Mouse (Mus musculus) lung, embryonic 15.5 days (tissue): ENCODE results near the gene Cnppd1. TPM values are rescaled to one million over a fixed set of nuclear protein-coding genes. Genes with fewer than 3 reads are reported as not detected.

ENCODE experiments used
- ATAC-seq: fragments of 200-750 bp; cut with Nextera tagmentation; 2 replicates; pipeline ENCODE4 v1.8.0; 2017; ENCODE audit warnings: moderate number of reproducible peaks, borderline replicate concordance; ENCODE audit not compliant: low FRiP score, low TSS enrichment; ENCODE audit errors: extremely low read depth
- H3K27ac ChIP-seq: fragments of 300-500 bp; sonication (generic); 2 replicates; pipeline ENCODE4 v1.5.1; 2015; ENCODE audit warnings: moderate library complexity, mild to moderate bottlenecking, inconsistent platforms
- H3K27me3 ChIP-seq: fragments of 300-500 bp; sonication (generic); 2 replicates; pipeline ENCODE4 v1.6.1; 2015; ENCODE audit warnings: inconsistent platforms
- H3K36me3 ChIP-seq: fragments of 300-500 bp; sonication (generic); 2 replicates; pipeline ENCODE4 v1.6.1; 2015; ENCODE audit warnings: inconsistent platforms
- H3K4me1 ChIP-seq: fragments of 300-500 bp; sonication (generic); 2 replicates; pipeline ENCODE4 v1.6.1; 2015; ENCODE audit warnings: inconsistent platforms
- H3K4me2 ChIP-seq: fragments of 300-500 bp; sonication (generic); 2 replicates; pipeline ENCODE4 v1.6.1; 2015; ENCODE audit warnings: inconsistent platforms, mild to moderate bottlenecking, moderate library complexity
- H3K4me3 ChIP-seq: fragments of 300-500 bp; sonication (generic); 2 replicates; pipeline ENCODE4 v1.5.1; 2015; ENCODE audit warnings: mild to moderate bottlenecking, inconsistent platforms
- H3K9ac ChIP-seq: fragments of 300-500 bp; sonication (generic); 2 replicates; pipeline ENCODE4 v1.6.1; 2015; ENCODE audit warnings: inconsistent platforms
- H3K9me3 ChIP-seq: fragments of 300-500 bp; sonication (generic); 2 replicates; pipeline ENCODE4 v1.6.1; 2016; ENCODE audit warnings: inconsistent platforms
- WGBS: fragments of 180-500 bp; shearing (Covaris S2); methylation state at CpG from one replicate; pipeline ENCODE4 v1.1.7; 2015; 5-methylcytosine and 5-hydroxymethylcytosine counted together
- polyA plus RNA-seq: library from polyadenylated mRNA; unstranded; fragments of >200 nt; fragmentation: Nextera tagmentation; extraction: Ambion mirVana; gene quantifications from 2 replicates; pipeline ENCODE4 v1.2.1, GENCODE M21; 2015

The Cnppd1 gene
- polyA plus RNA-seq, 1 experiment from 2014 or later = 41.6 TPM

DNA sequence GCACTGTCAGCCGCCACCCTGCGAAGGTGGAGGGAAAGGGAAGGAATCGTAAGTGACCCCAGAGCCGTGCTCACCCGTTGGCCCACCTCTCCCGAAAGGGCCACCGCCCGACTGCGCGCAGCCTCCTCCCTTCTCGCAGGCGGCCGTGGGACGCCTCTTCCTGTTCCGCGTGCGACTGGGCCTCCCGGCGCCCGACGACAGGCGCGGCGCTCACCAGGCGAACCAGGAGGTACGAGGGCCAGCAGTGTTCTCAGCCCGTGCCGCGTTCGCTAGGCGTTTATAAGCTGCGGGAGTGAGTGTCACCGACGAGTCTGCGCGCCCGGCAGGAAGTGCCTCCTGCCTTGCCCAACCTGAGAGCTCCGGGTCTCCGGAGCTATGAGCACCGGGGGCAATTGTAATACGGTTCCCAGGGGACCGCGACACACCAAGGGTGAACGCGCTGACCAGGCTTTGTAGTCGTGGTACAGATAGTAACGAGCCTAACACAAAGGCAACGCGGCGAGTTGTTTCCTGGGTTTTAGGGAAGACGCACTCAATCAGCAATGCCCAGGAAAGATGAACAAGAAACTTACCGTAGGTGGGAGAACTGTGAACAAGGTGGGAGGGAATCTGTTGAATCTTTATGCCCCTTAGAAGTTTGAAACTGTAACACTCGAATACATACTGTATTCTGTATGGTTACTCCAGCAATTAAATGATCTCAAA is 873 bp downstream of the Cnppd1 start:
- WGBS = under 1% methylated on average over 52 of the region's 53 CpGs

DNA sequence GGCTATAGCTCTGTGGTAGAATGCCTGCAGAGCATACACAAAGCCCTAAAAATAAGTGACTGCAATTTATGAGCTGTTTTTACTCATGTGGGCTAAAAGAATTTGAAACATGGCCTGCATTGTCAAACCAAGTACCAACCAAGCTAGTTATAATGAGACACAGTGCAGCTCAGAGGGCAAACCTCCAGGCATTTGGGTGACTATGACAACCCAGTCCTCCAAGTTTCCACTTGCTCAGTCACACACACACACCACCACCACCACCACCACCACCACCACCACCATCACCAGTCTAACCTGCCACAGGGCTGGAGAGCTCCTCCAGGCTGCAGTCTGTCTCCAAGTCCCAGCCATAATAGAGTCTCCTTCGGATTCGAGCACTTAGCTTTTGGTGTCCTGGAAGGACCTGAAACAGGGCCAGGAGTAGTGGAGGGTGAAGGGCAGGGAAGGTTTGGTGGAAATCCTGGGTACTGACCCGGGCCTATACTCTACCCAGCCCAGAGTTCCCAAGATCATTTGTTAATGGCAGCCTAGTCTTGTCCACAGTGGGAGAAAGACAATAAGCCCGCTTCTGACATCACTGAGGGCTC is 1.8 kb downstream of the Cnppd1 start:
- Histone ChIP-seq H3K36me3 (peaks cover 53% of the 10 kb centered on the region), H3K27me3 (no peaks in the 10 kb centered on the region), H3K9ac (peak overlapping the region; percentile 90), H3K4me2 (peak overlapping the region; percentile 89), H3K4me3 (peak overlapping the region; percentile 67), H3K27ac (peak overlapping the region; percentile 94), H3K9me3 (no peaks in the 10 kb centered on the region), H3K4me1 (peaks cover 28% of the 10 kb centered on the region)
- no peak for ATAC-seq
- 57% methylated on average over 4 of the region's 4 CpGs for WGBS

More for the DNA sequence above, 873 bp downstream of the Cnppd1 start:
- no peaks in the 10 kb centered on the region for H3K9me3 ChIP-seq
- H3K27me3 ChIP-seq = no peaks in the 10 kb centered on the region
- peak overlapping the region; percentile 90 for H3K9ac ChIP-seq
- H3K4me2 ChIP-seq = peak overlapping the region; percentile 89
- H3K27ac ChIP-seq = peak overlapping the region; percentile 94
- peak overlapping the region; percentile 67 for H3K4me3 ChIP-seq
- peaks cover 28% of the 10 kb centered on the region for H3K4me1 ChIP-seq
- ATAC-seq = peak; percentile 24; the same call in 1 of the 2 replicates
- H3K36me3 ChIP-seq = peaks cover 53% of the 10 kb centered on the region

DNA sequence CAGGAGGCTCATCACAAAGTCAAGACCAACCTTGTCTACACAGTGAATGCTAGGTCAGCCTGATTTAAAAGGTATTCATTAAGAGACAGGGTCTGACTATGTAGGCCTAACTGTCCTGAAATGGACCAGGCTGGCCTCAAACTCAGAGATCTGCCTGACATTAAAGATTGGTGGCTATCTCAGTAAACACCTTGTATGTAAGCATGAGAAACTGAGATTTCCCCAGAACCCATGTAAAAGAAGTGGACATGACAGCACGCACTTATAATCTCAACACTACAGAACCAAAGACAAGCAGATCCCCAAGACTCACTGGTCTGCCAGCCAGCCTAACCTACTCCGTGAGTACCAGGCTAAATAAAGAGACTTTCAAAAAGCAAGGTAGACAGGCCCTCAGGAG is 4.1 kb downstream of the Cnppd1 start:
- Histone ChIP-seq H3K27ac (no peak overlapping the region), H3K9ac (no peak overlapping the region), H3K4me3 (no peak overlapping the region), H3K4me1 (peaks cover 18% of the 10 kb centered on the region), H3K4me2 (no peak overlapping the region), H3K36me3 (peaks cover 41% of the 10 kb centered on the region), H3K27me3 (no peaks in the 10 kb centered on the region), H3K9me3 (no peaks in the 10 kb centered on the region)
- 88% methylated on average over 2 of the region's 2 CpGs for WGBS
- ATAC-seq = no peak

DNA sequence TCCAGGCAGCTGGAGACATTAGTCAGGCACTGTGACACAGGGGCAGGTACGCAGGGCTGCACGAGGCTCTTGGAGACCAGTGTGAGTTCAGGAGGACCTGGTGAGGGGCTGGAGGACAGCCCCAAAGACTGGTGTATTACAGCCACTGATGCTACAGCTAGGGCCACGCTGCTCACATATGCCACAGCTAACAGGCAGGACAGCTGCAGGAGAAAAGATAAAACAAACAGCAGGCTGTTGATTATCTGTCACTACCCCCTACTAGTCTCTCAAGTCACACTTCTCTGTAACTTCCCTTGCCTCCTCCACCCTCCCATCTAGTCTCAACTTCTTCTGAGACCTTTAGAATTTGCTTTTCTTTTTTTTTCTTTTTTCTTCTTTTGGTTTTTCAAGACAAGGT is 5.8 kb downstream of the Cnppd1 start:
- no peak overlapping the region for H3K9ac ChIP-seq
- no peaks in the 10 kb centered on the region for H3K9me3 ChIP-seq
- no peaks in the 10 kb centered on the region for H3K27me3 ChIP-seq
- H3K4me3 ChIP-seq = no peak overlapping the region
- 34% methylated on average over 3 of the region's 3 CpGs for WGBS
- H3K4me2 ChIP-seq = no peak overlapping the region
- H3K36me3 ChIP-seq = peaks cover 41% of the 10 kb centered on the region
- peaks cover 14% of the 10 kb centered on the region for H3K4me1 ChIP-seq
- no peak for ATAC-seq
- no peak overlapping the region for H3K27ac ChIP-seq

DNA sequence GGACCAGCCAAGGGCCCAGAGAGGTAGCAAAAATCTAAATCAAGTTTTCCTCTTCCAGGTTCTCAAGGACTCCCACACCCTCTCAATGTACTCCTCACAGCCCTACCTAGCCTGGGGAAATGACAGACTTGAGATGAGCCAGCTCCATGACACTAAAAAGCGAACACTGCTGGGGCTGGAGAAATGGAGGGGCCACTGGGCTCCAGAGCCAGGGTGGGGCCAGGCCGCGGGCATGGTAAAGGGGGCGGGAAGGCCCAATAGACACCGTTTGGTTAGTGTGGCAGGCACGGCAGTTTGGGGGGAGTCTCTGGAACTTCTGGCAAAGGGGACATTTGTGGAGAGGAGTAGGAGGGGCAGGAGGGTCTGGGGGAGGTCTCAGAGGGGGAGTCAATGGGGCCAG is 6.2 kb downstream of the Cnppd1 start:
- Histone ChIP-seq H3K4me2 (no peak overlapping the region), H3K27me3 (no peaks in the 10 kb centered on the region), H3K36me3 (peaks cover 41% of the 10 kb centered on the region), H3K9me3 (no peaks in the 10 kb centered on the region), H3K4me1 (peaks cover 14% of the 10 kb centered on the region), H3K27ac (no peak overlapping the region), H3K9ac (no peak overlapping the region), H3K4me3 (no peak overlapping the region)
- WGBS = 67% methylated on average over 6 of the region's 6 CpGs
- ATAC-seq = no peak

DNA sequence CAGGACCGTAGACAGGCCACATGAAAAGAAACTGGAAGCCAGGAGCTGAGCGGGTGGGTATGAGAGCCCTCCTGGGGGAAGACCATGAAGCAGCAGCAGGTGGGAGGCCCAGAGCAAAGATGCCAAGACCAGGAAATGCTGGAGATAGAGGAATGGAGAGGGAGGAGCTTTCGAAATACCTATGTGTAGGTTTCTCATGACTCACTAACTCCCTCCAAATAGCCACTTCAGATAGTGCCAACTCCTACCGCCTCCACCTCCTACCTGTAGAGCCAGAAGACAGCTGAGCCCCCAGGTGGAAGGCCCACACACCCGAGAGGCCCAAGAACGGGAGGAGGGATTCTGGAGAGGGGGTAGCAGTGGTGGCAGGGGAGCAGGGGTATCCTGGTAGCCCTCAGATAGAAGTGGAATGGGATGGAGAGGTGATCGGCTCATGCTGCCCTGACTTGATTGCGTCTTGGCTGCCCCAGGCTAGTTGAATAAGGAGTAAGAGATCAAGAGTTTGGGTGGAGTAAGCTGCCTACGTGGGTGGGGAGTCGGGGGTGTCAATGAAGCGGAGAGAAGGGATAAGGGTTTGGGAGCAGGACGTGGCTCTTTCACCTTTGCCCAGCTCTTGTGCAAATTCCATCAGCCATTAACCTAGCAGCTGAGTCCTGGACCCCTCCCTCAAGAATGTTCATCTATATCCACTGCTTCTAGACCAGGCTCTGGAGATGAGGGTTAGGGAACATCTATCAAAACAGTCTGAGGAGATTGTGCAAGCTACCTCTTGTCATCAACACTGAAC is 8.9 kb downstream of the Cnppd1 start, which contains the start of gene Slc23a3:
TSS of gene Slc23a3 (minus strand) at position 470 of the 787 bp plus-strand sequence.
- no peak for ATAC-seq
- H3K27ac ChIP-seq = no peak within 1 kb of the TSS
- no peaks in the 10 kb centered on the region for H3K27me3 ChIP-seq
- H3K4me2 ChIP-seq = no peak within 1 kb of the TSS
- no peak within 1 kb of the TSS for H3K9ac ChIP-seq
- H3K4me1 ChIP-seq = no peaks in the 10 kb centered on the region
- WGBS = 38% methylated on average over 12 of the region's 12 CpGs
- no peak within 1 kb of the TSS for H3K4me3 ChIP-seq
- peaks cover 30% of the 10 kb centered on the region for H3K36me3 ChIP-seq
- no peaks in the 10 kb centered on the region for H3K9me3 ChIP-seq

DNA sequence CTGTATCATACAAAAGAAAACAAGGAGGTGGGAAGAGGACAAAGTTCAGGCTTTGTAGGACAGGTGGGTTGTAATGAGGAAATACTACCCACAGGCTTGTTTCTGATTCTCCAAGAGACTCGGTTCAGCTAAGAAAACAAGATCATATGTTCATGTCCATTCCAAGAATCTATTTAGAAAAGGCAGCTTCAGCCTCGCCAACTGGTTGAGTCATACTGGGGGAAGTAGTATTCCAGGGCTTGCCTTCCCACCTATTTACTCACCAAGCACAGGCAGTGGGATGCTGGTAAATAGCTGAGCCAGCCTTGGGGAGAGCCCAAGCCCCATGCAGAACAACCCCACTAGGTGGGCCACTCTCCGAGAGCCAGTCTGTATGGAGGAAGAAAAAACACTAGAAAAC is 13.9 kb downstream of the Cnppd1 start:
- Histone ChIP-seq H3K27me3 (no peaks in the 10 kb centered on the region), H3K4me3 (no peak overlapping the region), H3K4me1 (peaks cover 6% of the 10 kb centered on the region), H3K4me2 (no peak overlapping the region), H3K9ac (no peak overlapping the region), H3K9me3 (no peaks in the 10 kb centered on the region), H3K36me3 (no peaks in the 10 kb centered on the region), H3K27ac (no peak overlapping the region)
- 73% methylated on average over 3 of the region's 3 CpGs for WGBS
- no peak for ATAC-seq

DNA sequence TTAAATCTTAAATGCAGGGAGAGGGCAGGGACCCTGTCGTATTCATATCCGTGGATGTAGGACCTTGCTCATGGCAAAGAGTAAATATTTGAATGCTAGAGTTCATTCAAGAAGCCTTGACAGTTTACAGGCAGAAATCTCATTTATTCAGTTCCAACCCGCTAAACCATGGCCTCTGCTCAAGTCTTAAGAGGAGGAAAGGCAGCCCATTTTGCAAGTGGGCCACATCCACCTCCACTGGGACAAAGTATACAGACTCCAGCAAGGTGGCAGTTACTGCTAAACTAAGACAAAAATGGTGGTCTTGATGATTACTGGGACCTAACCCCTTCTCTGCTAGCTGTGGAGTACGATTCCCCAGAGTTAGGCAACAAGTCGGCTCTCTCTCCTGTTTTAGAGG is 17.1 kb downstream of the Cnppd1 start:
- H3K27ac ChIP-seq = peak overlapping the region; percentile 98
- 31% methylated on average over 5 of the region's 5 CpGs for WGBS
- no peaks in the 10 kb centered on the region for H3K36me3 ChIP-seq
- no peak for ATAC-seq
- peak overlapping the region; percentile 65 for H3K4me2 ChIP-seq
- peak overlapping the region; percentile 14 for H3K9ac ChIP-seq
- no peaks in the 10 kb centered on the region for H3K27me3 ChIP-seq
- peaks cover 6% of the 10 kb centered on the region for H3K4me1 ChIP-seq
- H3K9me3 ChIP-seq = no peaks in the 10 kb centered on the region
- peak overlapping the region; percentile 56 for H3K4me3 ChIP-seq

DNA sequence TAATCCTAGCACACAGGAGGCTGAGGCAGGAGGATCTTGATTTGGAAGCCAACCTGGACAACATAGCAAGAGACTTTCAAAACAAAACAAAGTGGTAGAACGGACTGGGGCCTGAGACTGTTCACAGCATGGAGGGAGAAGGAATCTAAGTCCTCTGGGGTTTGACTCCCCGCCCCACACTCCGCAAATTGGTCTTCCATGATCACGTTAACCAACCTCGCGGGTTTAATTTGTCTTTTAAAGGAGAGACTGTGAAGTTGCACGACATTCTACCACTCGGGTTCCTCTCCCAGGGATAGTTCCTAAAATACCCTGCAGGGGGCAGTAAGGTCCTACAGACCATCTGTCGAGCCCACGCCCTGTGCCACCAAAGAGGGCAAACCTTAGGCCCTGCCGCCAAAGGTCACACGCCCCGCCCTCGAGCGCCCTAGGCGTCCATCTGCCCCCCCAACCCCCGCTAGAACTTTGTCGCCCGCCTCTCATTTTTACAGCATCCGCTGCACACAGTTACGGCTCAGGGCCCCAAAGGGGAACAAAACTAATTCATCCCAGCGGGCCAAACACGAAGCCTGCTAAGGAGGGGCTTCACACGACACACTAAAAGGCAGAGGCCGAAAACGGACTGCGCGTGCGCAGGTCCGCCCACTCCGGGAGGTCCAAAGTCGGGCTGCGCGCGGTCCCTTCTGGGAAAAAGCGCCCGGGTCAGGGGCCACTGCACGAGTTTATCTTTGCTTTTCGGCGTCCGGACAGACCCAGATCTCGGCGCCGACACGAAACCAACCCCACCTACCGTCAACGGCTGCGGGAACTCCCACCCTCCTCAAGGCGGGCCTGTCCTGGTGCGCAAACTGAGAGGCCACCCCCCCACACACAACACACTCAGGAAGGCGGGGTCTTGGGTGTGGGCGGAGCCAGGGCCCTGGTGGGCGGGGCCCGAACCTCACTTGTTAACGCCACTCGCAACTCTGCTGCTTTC is 17.9 kb downstream of the Cnppd1 start, which contains the start of gene Nhej1:
TSS of gene Nhej1 (minus strand) at position 855 of the 976 bp plus-strand sequence.
- peak within 1 kb of the TSS; percentile 49 for H3K9ac ChIP-seq
- peak within 1 kb of the TSS; percentile 98 for H3K27ac ChIP-seq
- H3K4me1 ChIP-seq = peaks cover 6% of the 10 kb centered on the region
- peak within 1 kb of the TSS; percentile 56 for H3K4me3 ChIP-seq
- H3K4me2 ChIP-seq = peak within 1 kb of the TSS; percentile 65
- WGBS = 2% methylated on average over 56 of the region's 56 CpGs
- ATAC-seq = peak; percentile 97
- H3K36me3 ChIP-seq = no peaks in the 10 kb centered on the region
- H3K9me3 ChIP-seq = no peaks in the 10 kb centered on the region
- H3K27me3 ChIP-seq = no peaks in the 10 kb centered on the region

DNA sequence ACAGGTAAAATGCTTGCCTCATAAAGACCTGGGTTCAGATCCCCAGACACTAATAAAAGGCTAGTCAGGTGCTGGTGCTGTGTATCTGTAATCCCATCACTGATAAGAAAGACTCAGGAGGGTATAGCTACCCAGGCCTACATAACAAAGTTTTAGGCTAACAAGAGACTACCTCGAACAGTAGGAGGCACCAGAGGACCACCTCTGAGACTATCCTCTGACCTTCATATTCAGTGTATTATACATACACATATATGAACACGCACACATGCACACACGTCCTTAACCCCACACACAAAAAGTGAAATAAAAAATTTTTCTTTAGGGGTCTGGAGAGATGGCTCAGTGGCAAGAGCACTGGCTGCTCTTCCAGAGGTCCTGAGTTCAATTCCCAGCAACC is 20.3 kb downstream of the Cnppd1 start:
- Histone ChIP-seq H3K27ac (no peak overlapping the region), H3K36me3 (no peaks in the 10 kb centered on the region), H3K4me1 (peaks cover 6% of the 10 kb centered on the region), H3K27me3 (no peaks in the 10 kb centered on the region), H3K4me3 (no peak overlapping the region), H3K4me2 (no peak overlapping the region), H3K9ac (no peak overlapping the region), H3K9me3 (no peaks in the 10 kb centered on the region)
- ATAC-seq = no peak
- 71% methylated on average over 3 of the region's 3 CpGs for WGBS
